Mouse (Mus musculus) heart, embryonic 15.5 days (tissue): ENCODE results near the gene Gm9732. TPM values are rescaled to one million over a fixed set of nuclear protein-coding genes. Genes with fewer than 3 reads are reported as not detected.
"Not testable (repeated sequence)": the region's sequence is repeated elsewhere in the genome, so short reads cannot be mapped to it uniquely, and the experiment has no call there.

Source experiments
- ATAC-seq: fragments of 200-750 bp; cut with Nextera tagmentation; replicated peaks from 2 replicates; pipeline ENCODE4 v1.8.0; 2017; ENCODE audit warnings: low read depth, moderate TSS enrichment; ENCODE audit not compliant: insufficient number of reproducible peaks, insufficient read depth, low FRiP score
- H3K27ac ChIP-seq: fragments of 300-500 bp; sonication (generic); 2 replicates; pipeline ENCODE4 v1.5.1; 2015; ENCODE audit warnings: mild to moderate bottlenecking, inconsistent platforms
- H3K27me3 ChIP-seq: fragments of 300-500 bp; sonication (generic); 2 replicates; pipeline ENCODE4 v1.6.1; 2015; ENCODE audit warnings: inconsistent platforms
- H3K36me3 ChIP-seq: fragments of 300-500 bp; sonication (generic); 2 replicates; pipeline ENCODE4 v1.6.1; 2015; ENCODE audit warnings: mild to moderate bottlenecking, inconsistent platforms
- H3K4me1 ChIP-seq: fragments of 300-500 bp; sonication (generic); replicated peaks from 2 replicates; pipeline ENCODE4 v1.6.1; 2015; ENCODE audit warnings: inconsistent platforms
- H3K4me2 ChIP-seq: fragments of 300-500 bp; sonication (generic); 2 replicates; pipeline ENCODE4 v1.6.1; 2015; ENCODE audit warnings: inconsistent platforms, mild to moderate bottlenecking, moderate library complexity
- H3K4me3 ChIP-seq: fragments of 300-500 bp; sonication (generic); 2 replicates; pipeline ENCODE4 v1.5.1; 2015; ENCODE audit warnings: mild to moderate bottlenecking, inconsistent platforms
- H3K9ac ChIP-seq: fragments of 300-500 bp; sonication (generic); 2 replicates; pipeline ENCODE4 v1.6.1; 2015; ENCODE audit warnings: mild to moderate bottlenecking, inconsistent platforms
- H3K9me3 ChIP-seq: fragments of 300-500 bp; sonication (generic); replicated peaks from 2 replicates; pipeline ENCODE4 v1.6.1; 2016; ENCODE audit warnings: inconsistent platforms
- WGBS: fragments of 180-500 bp; shearing (Covaris S2); methylation state at CpG from one replicate; pipeline ENCODE4 v1.1.7; 2015; ENCODE audit warnings: mixed read lengths; 5-methylcytosine and 5-hydroxymethylcytosine counted together
- polyA plus RNA-seq: library from polyadenylated mRNA; unstranded; fragments of >200 nt; fragmentation: Nextera tagmentation; extraction: Ambion mirVana; gene quantifications from 2 replicates; pipeline ENCODE4 v1.2.1, GENCODE M21; 2015

Gm9732 gene
- polyA plus RNA-seq, 1 experiment from 2014 or later, result not detected

DNA sequence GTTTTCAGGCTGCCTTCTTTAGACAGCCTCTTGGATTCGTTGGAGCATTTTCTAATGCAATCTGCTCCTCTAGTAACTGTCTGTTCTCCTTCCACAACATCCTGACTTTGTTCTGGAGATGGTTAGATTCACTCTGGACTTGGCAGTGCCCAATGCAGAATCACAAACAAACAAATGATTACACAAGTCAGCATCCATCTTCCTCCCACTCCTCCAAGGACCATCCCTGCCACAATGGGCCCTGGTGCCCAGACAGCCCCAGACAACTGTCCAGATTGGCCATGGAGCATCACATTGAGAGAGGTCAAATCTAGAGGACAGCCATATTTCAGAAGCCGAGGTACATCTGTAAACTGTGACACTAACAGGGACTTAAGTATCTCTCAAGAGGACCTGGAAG, 2.6 kb downstream of the Gm9732 start:
- H3K4me1 ChIP-seq, H3K4me3 ChIP-seq, H3K4me2 ChIP-seq, H3K27me3 ChIP-seq, ATAC-seq, H3K27ac ChIP-seq, H3K9ac ChIP-seq, H3K36me3 ChIP-seq, H3K9me3 ChIP-seq: not testable (repeated sequence)
- 59% methylated on average over 2 of the region's 2 CpGs for WGBS

- H3K9ac ChIP-seq, H3K4me2 ChIP-seq, H3K27ac ChIP-seq, H3K4me3 ChIP-seq, H3K4me1 ChIP-seq, H3K9me3 ChIP-seq, H3K36me3 ChIP-seq, H3K27me3 ChIP-seq, ATAC-seq: not testable (repeated sequence)
- WGBS, result 61% methylated on average over 4 of the region's 4 CpGs
Measured at GRCm38 (mm10) chr14:43278146-43278545, 3.3 kb downstream of the Gm9732 start.

DNA sequence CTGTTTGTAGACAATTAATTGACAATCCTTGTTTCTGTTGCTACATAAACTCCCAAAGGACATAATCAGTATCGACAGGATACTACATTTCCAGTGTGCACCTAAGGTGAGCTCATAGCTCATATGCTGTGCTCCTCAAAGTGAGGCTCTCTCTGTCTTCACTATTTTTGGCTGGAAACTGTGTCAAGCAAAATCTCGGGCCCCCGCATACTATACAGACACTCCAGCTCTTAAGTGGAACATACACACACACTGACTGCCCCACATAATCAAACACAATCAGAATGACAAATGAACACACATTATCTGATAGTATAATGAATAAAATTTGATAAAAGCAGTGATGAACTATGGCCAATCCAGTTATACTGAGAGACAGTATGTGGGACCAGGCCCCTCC, 3.8 kb downstream of the Gm9732 start:
- not testable (repeated sequence) for H3K4me1 ChIP-seq, H3K9me3 ChIP-seq, H3K27ac ChIP-seq, H3K4me2 ChIP-seq, H3K4me3 ChIP-seq, H3K36me3 ChIP-seq, ATAC-seq, H3K27me3 ChIP-seq, H3K9ac ChIP-seq
- WGBS, result 79% methylated on average over 3 of the region's 3 CpGs

DNA sequence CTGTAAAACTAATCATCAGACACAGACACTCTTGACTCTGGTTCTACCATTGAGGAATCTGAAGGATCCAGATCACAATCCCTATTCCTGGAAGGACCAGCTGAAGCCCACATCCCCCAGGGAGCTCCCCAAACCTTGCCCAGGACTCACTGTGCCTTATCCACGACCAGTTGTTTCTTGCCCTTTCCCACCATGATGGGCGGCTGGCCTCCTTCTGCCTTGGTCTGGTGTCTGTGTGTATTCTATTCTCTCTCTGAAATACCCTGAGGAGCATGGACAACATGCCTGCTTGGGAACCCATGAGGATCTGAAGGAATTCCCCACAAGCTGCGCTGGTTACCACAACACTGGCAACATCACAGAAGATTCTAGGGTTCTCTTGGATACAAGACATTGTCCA, 18.7 kb downstream of the Gm9732 start, which contains the start of gene Gm8127:
Gene Gm8127 (minus strand): TSS at position 330 of the 400 bp plus-strand sequence.
- not testable (repeated sequence) for H3K27ac ChIP-seq, H3K4me2 ChIP-seq, ATAC-seq, H3K27me3 ChIP-seq, H3K4me1 ChIP-seq, H3K9ac ChIP-seq, H3K36me3 ChIP-seq, H3K4me3 ChIP-seq, H3K9me3 ChIP-seq
- 57% methylated on average over 3 of the region's 3 CpGs for WGBS

- not testable (repeated sequence) for H3K9ac ChIP-seq, ATAC-seq, H3K4me1 ChIP-seq, H3K4me2 ChIP-seq, H3K27me3 ChIP-seq, H3K4me3 ChIP-seq, H3K27ac ChIP-seq, H3K9me3 ChIP-seq, H3K36me3 ChIP-seq
Measured at GRCm38 (mm10) chr14:43319516-43319915, 44.7 kb downstream of the Gm9732 start.

- H3K4me3 ChIP-seq, H3K9ac ChIP-seq, H3K27me3 ChIP-seq, H3K4me1 ChIP-seq, H3K9me3 ChIP-seq, ATAC-seq, H3K27ac ChIP-seq, H3K4me2 ChIP-seq, H3K36me3 ChIP-seq: not testable (repeated sequence)
- 59% methylated on average over 2 of the region's 2 CpGs for WGBS
Measured at GRCm38 (mm10) chr14:43328603-43329002, 53.8 kb downstream of the Gm9732 start.

DNA sequence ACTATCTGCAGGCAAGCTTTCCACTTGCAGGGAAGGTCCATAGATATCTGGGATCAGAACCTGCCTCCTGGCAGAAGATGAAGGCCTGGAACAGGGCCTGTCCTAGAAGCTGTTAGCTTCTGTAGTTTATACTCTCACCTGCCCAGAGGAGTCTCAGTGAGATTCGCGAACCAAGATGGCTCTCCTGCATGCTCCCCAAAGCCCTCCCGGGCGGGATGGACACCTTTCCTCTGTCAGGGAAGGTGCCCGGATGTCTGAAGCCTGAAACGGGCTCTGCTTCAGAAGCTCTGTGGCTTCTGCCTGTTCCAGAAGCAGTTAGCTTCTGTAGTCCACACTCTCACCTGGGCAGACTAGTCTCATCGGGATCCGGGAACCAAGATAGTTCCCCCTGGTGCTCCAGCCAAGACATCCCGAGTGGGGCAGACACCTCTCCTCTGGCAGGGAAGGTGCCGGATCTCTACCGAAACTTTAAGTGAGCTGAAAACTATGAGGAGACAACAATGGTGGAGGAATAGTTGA, 56.6 kb downstream of the Gm9732 start:
- H3K36me3 ChIP-seq, H3K4me3 ChIP-seq, H3K4me1 ChIP-seq, H3K27ac ChIP-seq, H3K9me3 ChIP-seq, ATAC-seq, H3K4me2 ChIP-seq, H3K9ac ChIP-seq, H3K27me3 ChIP-seq: not testable (repeated sequence)
- 84% methylated on average over 11 of the region's 11 CpGs for WGBS

DNA sequence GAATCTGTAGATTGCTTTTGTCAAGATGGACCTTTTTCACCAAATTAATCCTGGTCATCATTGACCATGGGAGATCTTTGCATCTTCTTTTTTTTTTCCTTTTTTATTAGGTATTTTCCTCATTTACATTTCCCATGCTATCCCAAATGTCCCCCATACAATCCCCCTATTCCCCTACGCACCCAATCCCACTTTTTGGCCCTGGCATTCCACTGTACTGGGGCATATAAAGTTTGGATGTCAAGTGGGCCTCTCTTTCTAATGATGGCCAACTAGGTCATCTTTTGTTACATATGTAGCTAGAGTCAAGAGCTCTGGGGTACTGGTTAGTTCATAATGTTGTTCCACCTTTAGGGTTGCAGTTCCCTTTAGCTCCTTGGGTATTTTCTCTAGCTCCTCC, 62.8 kb downstream of the Gm9732 start:
- ATAC-seq, H3K27ac ChIP-seq, H3K4me2 ChIP-seq, H3K4me3 ChIP-seq, H3K36me3 ChIP-seq, H3K27me3 ChIP-seq, H3K4me1 ChIP-seq, H3K9me3 ChIP-seq, H3K9ac ChIP-seq: not testable (repeated sequence)
- 67% methylated on average over 1 of the region's 1 CpGs for WGBS

DNA sequence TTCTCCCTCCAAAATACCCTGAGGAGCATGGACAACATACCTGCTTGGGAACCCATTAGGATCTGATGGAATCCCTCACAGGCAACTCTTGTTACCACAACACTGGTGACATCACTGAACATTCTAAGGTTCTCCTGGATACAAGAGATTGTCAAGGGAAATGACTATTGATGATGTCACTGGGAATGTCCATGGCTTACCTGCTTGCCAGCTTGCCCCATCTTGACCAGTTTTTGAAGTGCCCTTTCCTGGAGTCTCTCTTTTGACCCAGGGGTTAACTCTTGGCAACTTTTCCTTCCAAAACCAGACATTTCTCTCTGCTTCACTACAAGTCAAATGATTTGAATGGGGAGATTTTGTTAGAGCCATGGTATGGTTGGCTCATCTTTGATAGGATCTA, 72.9 kb downstream of the Gm9732 start, which contains the start of gene 1700001F09Rik:
Gene 1700001F09Rik (minus strand): TSS at position 101 of the 400 bp plus-strand sequence.
- not testable (repeated sequence) for H3K27ac ChIP-seq, H3K36me3 ChIP-seq, H3K9me3 ChIP-seq, H3K27me3 ChIP-seq, H3K4me1 ChIP-seq, H3K9ac ChIP-seq, H3K4me2 ChIP-seq, ATAC-seq, H3K4me3 ChIP-seq

DNA sequence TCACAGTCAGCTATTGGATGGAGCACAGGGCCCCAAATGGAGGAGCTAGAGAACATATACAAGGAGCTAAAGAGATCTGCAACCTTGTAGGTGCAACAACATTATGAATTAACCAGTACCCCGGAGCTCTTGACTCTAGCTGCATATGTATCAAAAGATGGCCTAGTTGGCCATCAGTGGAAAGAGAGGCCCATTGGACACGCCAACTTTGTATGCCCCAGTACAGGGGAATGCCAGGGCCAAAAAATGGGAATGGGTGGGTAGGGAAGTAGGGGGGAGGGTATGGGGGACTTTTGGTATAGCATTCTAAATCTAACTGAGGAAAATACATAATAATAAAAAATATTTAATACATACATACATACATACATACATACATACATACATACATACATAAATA, 78.1 kb downstream of the Gm9732 start:
- H3K27me3 ChIP-seq, H3K9me3 ChIP-seq, H3K36me3 ChIP-seq, H3K4me1 ChIP-seq, H3K9ac ChIP-seq, H3K27ac ChIP-seq, ATAC-seq, H3K4me3 ChIP-seq, H3K4me2 ChIP-seq: not testable (repeated sequence)
- 81% methylated on average over 2 of the region's 2 CpGs for WGBS
